Mouse (Mus musculus) myocyte (in vitro differentiated cells): ENCODE results near the gene Myom3.

Source experiments
- E2F4 ChIP-seq: IDR thresholded peaks from one replicate; pipeline ENCODE4 v1.6.1; 2011; ENCODE audit warnings: mild to moderate bottlenecking, control low read depth, moderate library complexity; ENCODE audit not compliant: insufficient read depth
- POLR2A ChIP-seq: IDR thresholded peaks from one replicate; pipeline ENCODE4 v1.6.1; 2011; ENCODE audit warnings: low read depth, mild to moderate bottlenecking, control low read depth, moderate library complexity; ENCODE audit not compliant: insufficient read length
- POLR2AphosphoS2 ChIP-seq: IDR thresholded peaks from one replicate; pipeline ENCODE4 v1.6.1; 2011; ENCODE audit warnings: low read depth, control low read depth; ENCODE audit not compliant: insufficient read length

- TF ChIP-seq POLR2A (no peak), E2F4 (no peak), POLR2AphosphoS2 (no peak)
These were observed 60.5 kb downstream of the Myom3 start for GRCm38 (mm10) chr4:135819826-135820526.
